Mouse (Mus musculus): ENCODE results near the gene Ivd.

- TF ChIP-seq POLR2A (IDR thresholded peaks at IDR 0.05; ENCODE audit: extremely low read depth, insufficient read depth, low read length), result no peak
- TF ChIP-seq CTCF (IDR thresholded peaks at IDR 0.05; ENCODE audit: extremely low read depth, insufficient read depth, low read length), result no peak
Observed at GRCm38 (mm10) chr2:118926361-118926997, 64.7 kb downstream of the Ivd start, which contains the start of gene Chst14.
